Mouse (Mus musculus): ENCODE results near the gene Eif3b.

DNA sequence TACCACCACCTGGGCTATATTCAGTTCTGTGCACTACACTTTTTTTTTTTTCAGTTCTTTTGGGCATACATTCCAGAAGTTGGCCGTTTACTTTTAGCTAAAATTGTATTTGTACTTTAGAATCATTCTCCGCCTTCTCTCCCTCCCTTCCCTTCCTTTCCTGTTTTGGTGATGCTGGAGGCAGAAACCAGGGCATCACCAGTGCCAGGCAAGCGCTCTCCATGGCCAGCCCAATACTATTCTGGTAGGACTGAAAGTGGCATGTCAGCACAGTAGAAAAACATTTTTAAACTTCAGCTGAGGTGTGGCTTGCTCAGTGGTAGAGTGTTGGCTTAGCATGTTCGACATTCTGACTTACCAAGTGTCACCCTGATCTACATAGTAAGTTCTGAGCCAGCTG, 62.3 kb downstream of the Eif3b start:
- TF ChIP-seq CTCF (IDR thresholded peaks at IDR 0.05; ENCODE audit: borderline replicate concordance, insufficient read depth, low read length) (no peak), POLR2A (IDR thresholded peaks at IDR 0.05; ENCODE audit: low read depth, low read length) (no peak)
